8 mouse cellular contexts compared by ENCODE assay signal in the genomic region with DNA sequence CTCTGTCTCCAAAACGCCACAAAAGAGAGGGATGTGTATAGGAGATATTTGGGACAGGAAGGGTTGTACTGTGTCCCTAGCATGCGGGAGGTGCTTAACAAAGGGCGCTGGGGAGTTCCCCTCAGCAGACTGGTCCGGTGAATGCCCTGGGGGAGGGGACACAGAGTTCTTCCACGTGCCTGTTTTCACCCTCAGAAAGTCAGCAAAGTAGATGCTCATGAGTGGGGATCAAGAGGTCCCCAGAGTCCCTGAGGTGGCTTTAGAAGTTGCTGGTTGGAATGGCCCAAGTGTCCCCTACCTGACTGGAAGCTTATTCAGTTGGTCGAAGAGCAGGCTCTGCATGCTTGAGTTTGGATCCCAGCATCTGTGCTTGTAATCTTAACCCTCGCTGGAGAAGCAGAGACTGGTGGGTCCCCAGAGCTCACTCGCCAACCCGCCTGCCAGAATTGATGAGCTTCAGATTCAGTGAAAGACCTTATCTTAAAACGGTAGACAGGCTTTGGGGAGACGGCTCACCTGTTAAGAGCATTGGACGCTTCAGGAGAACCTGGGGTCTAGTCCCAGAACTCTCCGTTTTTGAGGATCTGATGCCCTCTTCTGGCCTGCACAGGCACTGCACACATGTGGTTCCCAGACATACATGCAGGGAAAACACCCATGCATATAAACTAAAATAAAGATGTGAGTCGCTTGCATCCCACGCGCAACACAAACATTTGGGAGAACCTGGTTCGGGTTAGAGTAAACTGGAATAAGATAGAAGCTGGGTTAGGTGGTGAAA. TPM values are rescaled to one million over a fixed set of nuclear protein-coding genes. Genes with fewer than 3 reads are reported as not detected.
DNase-seq lines count a peak whose midpoint lies in the region; ATAC-seq and TF ChIP-seq lines count a peak whose summit lies in the region.

No protein-coding gene starts in this region.

- no peak for TF ChIP-seq POLR2A in brain, embryonic 14.5 days (IDR thresholded peaks at IDR 0.05; ENCODE audit: borderline replicate concordance, extremely low read depth, insufficient read depth, insufficient read length, poor library complexity, severe bottlenecking)

- H3K27ac ChIP-seq in forebrain, embryonic 11.5 days (ENCODE audit: low read depth, low read length): no peak overlapping the region
- no peak overlapping the region for H3K27ac ChIP-seq in heart, embryonic 16.5 days (ENCODE audit: low read length)
- 0 out of 2 replicates have a peak overlapping the region, but pooled peaks have one; percentile 61 for H3K27ac ChIP-seq in liver, embryonic 15.5 days (replicated peaks)
- no peak overlapping the region for H3K27ac ChIP-seq in neural tube, embryonic 12.5 days

- H3K9me3 ChIP-seq in forebrain, embryonic 11.5 days (ENCODE audit: control insufficient read depth, low read length): no peaks in the 10 kb centered on the region
- no peaks in the 10 kb centered on the region for H3K9me3 ChIP-seq in heart, embryonic 16.5 days (replicated peaks; ENCODE audit: control insufficient read depth, low read length)
- H3K9me3 ChIP-seq in liver, embryonic 15.5 days (replicated peaks): no peaks in the 10 kb centered on the region
- H3K9me3 ChIP-seq in neural tube, embryonic 12.5 days: no peaks in the 10 kb centered on the region

- peak; percentile 90 for TF ChIP-seq CTCF in brain, embryonic 14.5 days (IDR thresholded peaks at IDR 0.05; ENCODE audit: borderline replicate concordance, extremely low read depth, insufficient read depth, insufficient read length)

- no peaks in the 10 kb centered on the region for H3K4me1 ChIP-seq in forebrain, embryonic 11.5 days (replicated peaks; ENCODE audit: control insufficient read depth, insufficient read depth, low read length)
- H3K4me1 ChIP-seq in heart, embryonic 16.5 days (ENCODE audit: control insufficient read depth, insufficient read depth, low read length): peaks cover 9% of the 10 kb centered on the region
- H3K4me1 ChIP-seq in liver, embryonic 15.5 days (replicated peaks): peaks cover 35% of the 10 kb centered on the region
- H3K4me1 ChIP-seq in neural tube, embryonic 12.5 days: no peaks in the 10 kb centered on the region

- H3K27me3 ChIP-seq in forebrain, embryonic 11.5 days (ENCODE audit: control insufficient read depth, insufficient read depth, low read length): no peaks in the 10 kb centered on the region
- H3K27me3 ChIP-seq in heart, embryonic 16.5 days (ENCODE audit: control insufficient read depth, insufficient read depth, low read length): no peaks in the 10 kb centered on the region
- H3K27me3 ChIP-seq in liver, embryonic 15.5 days: no peaks in the 10 kb centered on the region
- H3K27me3 ChIP-seq in neural tube, embryonic 12.5 days (replicated peaks): no peaks in the 10 kb centered on the region

- no peak overlapping the region for H3K4me2 ChIP-seq in forebrain, embryonic 11.5 days (ENCODE audit: low read depth, low read length, severe bottlenecking)
- H3K4me2 ChIP-seq in heart, embryonic 16.5 days (ENCODE audit: low read depth, low read length): peak overlapping the region; percentile 32
- peak overlapping the region; percentile 69 for H3K4me2 ChIP-seq in liver, embryonic 15.5 days
- H3K4me2 ChIP-seq in neural tube, embryonic 12.5 days (replicated peaks): 0 out of 2 replicates have a peak overlapping the region, but pooled peaks have one; percentile 7

- whole genome bisulfite sequencing in forebrain, embryonic 11.5 days: 28% methylated on average over 17 of the region's 17 CpGs
- 19% methylated on average over 17 of the region's 17 CpGs for WGBS in heart, embryonic 16.5 days
- 9% methylated on average over 17 of the region's 17 CpGs for WGBS in liver, embryonic 15.5 days (ENCODE audit: insufficient replicate concordance)
- WGBS in neural tube, embryonic 12.5 days: 31% methylated on average over 17 of the region's 17 CpGs

- H3K4me3 ChIP-seq in forebrain, embryonic 11.5 days (ENCODE audit: low read depth, low read length): no peak overlapping the region
- H3K4me3 ChIP-seq in heart, embryonic 16.5 days (ENCODE audit: low read length): no peak overlapping the region
- peak overlapping the region; percentile 32 for H3K4me3 ChIP-seq in liver, embryonic 15.5 days (replicated peaks)
- no peak overlapping the region for H3K4me3 ChIP-seq in neural tube, embryonic 12.5 days

- no peak overlapping the region; the same call in 1 of the 2 replicates for H3K9ac ChIP-seq in forebrain, embryonic 11.5 days (ENCODE audit: low read length)
- peak overlapping the region; percentile 38; the same call in 1 of the 2 replicates for H3K9ac ChIP-seq in heart, embryonic 16.5 days (ENCODE audit: low read length)
- peak overlapping the region; percentile 46; the same call in 1 of the 2 replicates for H3K9ac ChIP-seq in liver, embryonic 15.5 days
- H3K9ac ChIP-seq in neural tube, embryonic 12.5 days: no peak overlapping the region

- peak; percentile 85 for ATAC-seq in CD4-positive, CD25-positive, alpha-beta regulatory T cell, adult 4 months
- ATAC-seq in forebrain, embryonic 11.5 days (replicated peaks; ENCODE audit: low FRiP score): no peak
- ATAC-seq in heart, embryonic 16.5 days (replicated peaks; ENCODE audit: extremely low read depth, insufficient read depth, low FRiP score): peak; percentile 57; the same call in 1 of the 2 replicates
- ATAC-seq in liver, embryonic 15.5 days (ENCODE audit: insufficient read depth): peak; percentile 55; the same call in 1 of the 2 replicates
- no peak for ATAC-seq in neural tube, embryonic 12.5 days (ENCODE audit: low FRiP score, low read depth)

- peak; percentile 82 for DNase-seq in brain, embryonic 14.5 days (ENCODE audit: low read depth)
- DNase-seq in forebrain, embryonic 11.5 days (ENCODE audit: low spot score): peak; percentile 79
- DNase-seq in kidney, postnatal 25 days: peak; percentile 79 to 86
- peak; percentile 87 for DNase-seq in testis, postnatal 10 days (ENCODE audit: low spot score)

- no peaks in the 10 kb centered on the region for H3K36me3 ChIP-seq in forebrain, embryonic 11.5 days (ENCODE audit: control insufficient read depth, insufficient read depth, low read length)
- H3K36me3 ChIP-seq in heart, embryonic 16.5 days (ENCODE audit: control insufficient read depth, insufficient read depth): no peaks in the 10 kb centered on the region
- H3K36me3 ChIP-seq in liver, embryonic 15.5 days (replicated peaks): no peaks in the 10 kb centered on the region
- no peaks in the 10 kb centered on the region for H3K36me3 ChIP-seq in neural tube, embryonic 12.5 days

RNA-seq across cellular contexts. Expression of gene Hsd17b14, which starts 6.3 kb away (rescaled TPM):
- polyA plus RNA-seq in CD4-positive, CD25-positive, alpha-beta regulatory T cell, adult 4 months (2017; shearing (Covaris generic)): under 1 TPM; 0.77 to 0.81 TPM
- polyA plus RNA-seq in brain, embryonic 14.5 days (2012; rRNA removed): 0.25 and 0.44 TPM in 2 replicates
- polyA plus RNA-seq in forebrain, embryonic 11.5 days (2014; fragmentation: Nextera tagmentation; extraction: Ambion mirVana): 0.25 and 1.2 TPM in 2 replicates
- polyA plus RNA-seq in heart, embryonic 16.5 days (2015; fragmentation: Nextera tagmentation; extraction: Ambion mirVana): 0.66 and 0.87 TPM in 2 replicates
- 1.9 and 2.2 TPM in 2 replicates for polyA plus RNA-seq in liver, embryonic 15.5 days (2015; fragmentation: Nextera tagmentation; extraction: Ambion mirVana)
- polyA plus RNA-seq in neural tube, embryonic 12.5 days (2016; fragmentation: Nextera tagmentation; extraction: Ambion mirVana): 0.26 and 0.43 TPM in 2 replicates

RNA-seq across cellular contexts. Expression of gene Bcat2, which starts 8.9 kb away (rescaled TPM):
- 10 to 100 TPM; 46.4 to 77.9 TPM for polyA plus RNA-seq in CD4-positive, CD25-positive, alpha-beta regulatory T cell, adult 4 months (2017; shearing (Covaris generic))
- 29.5 and 40.2 TPM in 2 replicates for polyA plus RNA-seq in brain, embryonic 14.5 days (2012; rRNA removed)
- polyA plus RNA-seq in forebrain, embryonic 11.5 days (2014; fragmentation: Nextera tagmentation; extraction: Ambion mirVana): 24.8 and 25.7 TPM in 2 replicates
- 97.7 and 102 TPM in 2 replicates for polyA plus RNA-seq in heart, embryonic 16.5 days (2015; fragmentation: Nextera tagmentation; extraction: Ambion mirVana)
- 46.3 and 48.5 TPM in 2 replicates for polyA plus RNA-seq in liver, embryonic 15.5 days (2015; fragmentation: Nextera tagmentation; extraction: Ambion mirVana)
- 25.7 and 29.2 TPM in 2 replicates for polyA plus RNA-seq in neural tube, embryonic 12.5 days (2016; fragmentation: Nextera tagmentation; extraction: Ambion mirVana)

RNA-seq across cellular contexts. Expression of gene Plekha4, which starts 34.9 kb away (rescaled TPM):
- under 1 TPM in 1 of 2 experiments, not detected in 1; 0.20 TPM for polyA plus RNA-seq in CD4-positive, CD25-positive, alpha-beta regulatory T cell, adult 4 months (2017; shearing (Covaris generic))
- polyA plus RNA-seq in brain, embryonic 14.5 days (2012; rRNA removed): 1.7 and 3.6 TPM in 2 replicates
- 0.80 and 1.5 TPM in 2 replicates for polyA plus RNA-seq in forebrain, embryonic 11.5 days (2014; fragmentation: Nextera tagmentation; extraction: Ambion mirVana)
- polyA plus RNA-seq in heart, embryonic 16.5 days (2015; fragmentation: Nextera tagmentation; extraction: Ambion mirVana): 1.3 and 1.8 TPM in 2 replicates
- 0.66 and 0.75 TPM in 2 replicates for polyA plus RNA-seq in liver, embryonic 15.5 days (2015; fragmentation: Nextera tagmentation; extraction: Ambion mirVana)
- 3.2 and 3.5 TPM in 2 replicates for polyA plus RNA-seq in neural tube, embryonic 12.5 days (2016; fragmentation: Nextera tagmentation; extraction: Ambion mirVana)

RNA-seq across cellular contexts. Expression of gene Ppp1r15a, which starts 35.0 kb away (rescaled TPM):
- polyA plus RNA-seq in CD4-positive, CD25-positive, alpha-beta regulatory T cell, adult 4 months (2017; shearing (Covaris generic)): 100 to 1,000 TPM in 1 of 2 experiments, 10 to 100 TPM in 1; 49.3 to 132 TPM
- polyA plus RNA-seq in brain, embryonic 14.5 days (2012; rRNA removed): 13.5 and 14.5 TPM in 2 replicates
- polyA plus RNA-seq in forebrain, embryonic 11.5 days (2014; fragmentation: Nextera tagmentation; extraction: Ambion mirVana): 17.4 and 17.8 TPM in 2 replicates
- 25.0 and 27.1 TPM in 2 replicates for polyA plus RNA-seq in heart, embryonic 16.5 days (2015; fragmentation: Nextera tagmentation; extraction: Ambion mirVana)
- polyA plus RNA-seq in liver, embryonic 15.5 days (2015; fragmentation: Nextera tagmentation; extraction: Ambion mirVana): 280 and 325 TPM in 2 replicates
- 19.4 and 20.1 TPM in 2 replicates for polyA plus RNA-seq in neural tube, embryonic 12.5 days (2016; fragmentation: Nextera tagmentation; extraction: Ambion mirVana)

RNA-seq across cellular contexts. Expression of gene Nucb1, which starts 50.8 kb away (rescaled TPM):
- polyA plus RNA-seq in CD4-positive, CD25-positive, alpha-beta regulatory T cell, adult 4 months (2017; shearing (Covaris generic)): 100 to 1,000 TPM; 124 to 159 TPM
- 92.0 and 111 TPM in 2 replicates for polyA plus RNA-seq in brain, embryonic 14.5 days (2012; rRNA removed)
- 90.4 and 109 TPM in 2 replicates for polyA plus RNA-seq in forebrain, embryonic 11.5 days (2014; fragmentation: Nextera tagmentation; extraction: Ambion mirVana)
- polyA plus RNA-seq in heart, embryonic 16.5 days (2015; fragmentation: Nextera tagmentation; extraction: Ambion mirVana): 156 and 160 TPM in 2 replicates
- polyA plus RNA-seq in liver, embryonic 15.5 days (2015; fragmentation: Nextera tagmentation; extraction: Ambion mirVana): 118 and 131 TPM in 2 replicates
- 118 and 119 TPM in 2 replicates for polyA plus RNA-seq in neural tube, embryonic 12.5 days (2016; fragmentation: Nextera tagmentation; extraction: Ambion mirVana)

Comparison
In these comparisons a context has a peak if more than half of its experiments do, and no peak if none do; other contexts are left out.
1. ATAC-seq: peak in CD4-positive, CD25-positive, alpha-beta regulatory T cell, adult 4 months (single experiment), heart, embryonic 16.5 days (single experiment) and liver, embryonic 15.5 days (single experiment); none in forebrain, embryonic 11.5 days (single experiment) and neural tube, embryonic 12.5 days (single experiment).
2. H3K9ac ChIP-seq: peak in heart, embryonic 16.5 days (single experiment) and liver, embryonic 15.5 days (single experiment); none in forebrain, embryonic 11.5 days (single experiment) and neural tube, embryonic 12.5 days (single experiment).
3. Peak in every context shown above with its lines, with median percentiles within 50 percentile points of each other: DNase-seq.